Mouse (Mus musculus) naive thymus-derived CD4-positive, alpha-beta T cell, adult 5 months (primary cell): Measurements from ENCODE around the gene Nepro. TPM values are rescaled to one million over a fixed set of nuclear protein-coding genes. Genes with fewer than 3 reads are reported as not detected.

ENCODE experiments used
- polyA plus RNA-seq: library from polyadenylated mRNA; unstranded; fragments of 100-300 nt; shearing (Covaris generic); gene quantifications from one replicate; pipeline ENCODE4 v1.2.1, GENCODE M21; 2017

Nepro gene
- 8.0 TPM for polyA plus RNA-seq

DNA sequence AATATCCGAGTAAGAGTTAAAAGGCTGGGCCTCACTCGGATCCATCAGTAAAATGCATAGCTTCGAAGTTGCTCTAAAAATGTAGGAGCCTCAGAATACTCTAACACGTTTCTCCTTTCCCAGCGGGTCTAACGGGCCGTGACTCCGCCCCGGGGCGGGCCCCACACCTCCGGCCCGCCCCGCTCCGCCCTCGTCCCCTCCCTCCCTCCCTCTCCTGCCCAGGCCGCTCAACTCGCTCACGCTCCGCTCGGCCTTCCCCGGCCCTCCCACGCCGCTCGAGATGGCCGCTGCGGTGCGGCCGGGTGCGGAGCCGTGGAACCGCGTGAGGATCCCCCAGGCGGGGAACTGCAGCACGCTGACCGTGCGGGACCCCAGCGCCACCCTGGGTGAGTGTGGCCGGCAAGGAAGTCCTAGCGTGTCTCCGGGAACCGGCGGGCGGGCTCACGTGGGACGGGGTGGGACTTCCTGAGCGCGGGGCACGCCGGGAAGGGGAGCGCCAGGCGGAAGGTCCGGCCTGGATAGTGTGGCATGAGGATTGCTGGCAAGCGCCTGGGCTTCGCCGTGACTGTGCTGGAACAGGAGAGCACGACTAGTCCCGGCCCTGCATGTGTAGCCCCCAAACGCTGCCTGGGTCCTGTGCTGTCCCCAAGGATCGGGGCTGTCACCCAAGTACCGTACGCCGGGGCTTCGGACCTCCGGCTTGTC, at the start of gene Nepro:
Nepro (plus strand) TSS at position 219 of the 705 bp plus-strand sequence.

DNA sequence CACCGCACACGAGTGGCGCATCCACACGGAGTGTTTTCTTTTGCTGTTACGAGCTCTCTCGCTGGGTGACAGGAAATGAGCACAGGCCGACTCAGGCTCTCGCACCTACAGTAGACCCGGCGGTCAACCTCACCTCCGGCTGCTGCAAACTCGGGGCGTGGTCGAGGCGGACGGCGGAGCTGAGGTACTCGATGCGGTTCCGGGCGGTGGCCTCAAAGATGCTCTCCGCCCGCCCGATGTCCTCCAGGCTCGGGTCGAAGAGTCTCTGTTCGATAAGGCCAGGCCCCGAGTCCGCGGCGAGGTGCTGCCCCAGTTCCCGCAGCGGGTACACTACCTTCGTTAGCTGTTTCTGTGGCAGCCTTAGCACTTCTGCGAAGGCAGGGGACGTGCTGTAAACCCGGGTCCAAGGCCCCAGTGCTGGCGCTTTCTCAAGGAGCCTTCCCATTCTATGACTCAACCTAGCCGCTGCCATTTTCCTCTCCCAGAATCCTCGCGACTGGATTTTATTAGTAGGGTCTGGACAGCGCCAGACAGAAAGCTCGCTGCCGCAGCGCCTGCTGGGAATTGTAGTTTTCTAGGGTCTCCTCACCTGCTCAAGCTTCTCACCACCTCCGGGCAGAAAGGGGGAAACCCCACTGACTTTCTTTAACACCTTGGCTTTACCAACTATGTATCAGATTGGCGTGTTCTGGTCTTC, 21.9 kb downstream of the Nepro start, which contains the start of gene Gtpbp8:
Gtpbp8 (minus strand) TSS at position 498 of the 697 bp plus-strand sequence.

GRCm38 (mm10) chr16:44765555-44766319, 41.6 kb downstream of the Nepro start, which contains the start of gene Cd200r1:
Gene Cd200r1 (plus strand): TSS chr16:44765736.

Other genes starting within 250 kb of the Nepro start
- not detected for gene Boc, start 165.4 kb upstream of the Nepro start, polyA plus RNA-seq
- 13.0 TPM for gene Gtpbp8, start 22.1 kb downstream of the Nepro start, polyA plus RNA-seq
- 7.6 TPM for gene Cd200r1, start 41.4 kb downstream of the Nepro start, polyA plus RNA-seq
- 4.9 TPM for gene Cd200r4, start 87.4 kb downstream of the Nepro start, polyA plus RNA-seq
- gene Cd200r2, start 142.8 kb downstream of the Nepro start, polyA plus RNA-seq = not detected
- gene Cd200r3, start 219.4 kb downstream of the Nepro start, polyA plus RNA-seq = 3.8 TPM